Mouse (Mus musculus) MEL (cell line): Measurements from ENCODE around the gene Mmp13. TPM values are rescaled to one million over a fixed set of nuclear protein-coding genes. Genes with fewer than 3 reads are reported as not detected.

Experiments
- DNase-seq: peaks from one replicate; pipeline ENCODE4 v3.0.0; 2011; ENCODE audit warnings: low read depth, low spot score
- H3K27ac ChIP-seq: 2 replicates; pipeline ENCODE4 v1.5.1; 2012; ENCODE audit warnings: low read depth, mild to moderate bottlenecking, control low read depth, low read length, moderate library complexity; ENCODE audit not compliant: control insufficient read depth
- H3K27me3 ChIP-seq, 2 experiments: fragments of 150-350 bp in 1 of 2; sonication (generic) in 1 of 2; 2 replicates each; pipeline ENCODE4 v1.6.1; 2012; ENCODE audit warnings: low read length in 2 of 2, mild to moderate bottlenecking in 2 of 2, improper control_type of control experiment in 1 of 2, moderate library complexity in 1 of 2; ENCODE audit not compliant: insufficient read depth in 2 of 2, control insufficient read depth in 1 of 2
- H3K36me3 ChIP-seq, 2 experiments: 2 replicates each; pipeline ENCODE4 v1.6.1; 2012 to 2014; ENCODE audit warnings: low read length in 2 of 2, improper control_type of control experiment in 1 of 2, inconsistent platforms in 1 of 2, mild to moderate bottlenecking in 1 of 2; ENCODE audit not compliant: insufficient read depth in 2 of 2, control insufficient read depth in 1 of 2
- H3K4me1 ChIP-seq, 2 experiments: fragments of 150-350 bp in 1 of 2; sonication (generic) in 1 of 2; 2 replicates each; pipeline ENCODE4 v1.6.1; 2012; ENCODE audit warnings: low read length in 2 of 2, improper control_type of control experiment in 1 of 2, mild to moderate bottlenecking in 1 of 2; ENCODE audit not compliant: insufficient read depth in 2 of 2, control insufficient read depth in 1 of 2
- H3K4me3 ChIP-seq, 2 experiments: fragments of 150-350 bp in 1 of 2; sonication (generic) in 1 of 2; 2 replicates each; pipeline ENCODE4 v1.5.1; 2012; ENCODE audit warnings: low read depth in 2 of 2, low read length in 2 of 2, mild to moderate bottlenecking in 2 of 2, moderate library complexity in 2 of 2, control low read depth in 1 of 2, improper control_type of control experiment in 1 of 2; ENCODE audit not compliant: control insufficient read depth in 1 of 2, insufficient read depth in 1 of 2
- H3K79me2 ChIP-seq: 2 replicates; pipeline ENCODE4 v1.6.1; 2012; ENCODE audit warnings: mild to moderate bottlenecking, low read length, moderate library complexity; ENCODE audit not compliant: control insufficient read depth, poor library complexity, insufficient read depth
- H3K9ac ChIP-seq: 2 replicates; pipeline ENCODE4 v1.6.1; 2012; ENCODE audit warnings: low read depth, mild to moderate bottlenecking, control low read depth, low read length, moderate library complexity; ENCODE audit not compliant: control insufficient read depth, poor library complexity, severe bottlenecking
- H3K9me3 ChIP-seq: fragments of 150-350 bp; sonication (generic); replicated peaks from 2 replicates; pipeline ENCODE4 v1.6.1; 2012; ENCODE audit warnings: mild to moderate bottlenecking, low read length, improper control_type of control experiment, moderate library complexity; ENCODE audit not compliant: insufficient read depth
- CHD1 ChIP-seq: IDR thresholded peaks from 2 replicates; pipeline ENCODE4 v1.6.1; 2012; ENCODE audit warnings: low read depth, mild to moderate bottlenecking, inconsistent platforms, low read length, improper control_type of control experiment
- CHD2 ChIP-seq: IDR thresholded peaks from 2 replicates; pipeline ENCODE4 v1.6.1; 2011; ENCODE audit warnings: low read length, improper control_type of control experiment
- CTCF ChIP-seq, 3 experiments: IDR thresholded peaks in 2 of 3; conservative IDR thresholded peaks in 1 of 3; 2 replicates each; pipeline ENCODE4 v1.5.1; 2011 to 2012; ENCODE audit warnings: low read length in 3 of 3, low read depth in 2 of 3, mild to moderate bottlenecking in 2 of 3, improper control_type of control experiment in 1 of 3, inconsistent platforms in 1 of 3, mixed read lengths in 1 of 3, moderate library complexity in 1 of 3; ENCODE audit not compliant: control insufficient read depth in 1 of 3, insufficient read depth in 1 of 3, poor library complexity in 1 of 3, severe bottlenecking in 1 of 3
- ETS1 ChIP-seq: IDR thresholded peaks from 2 replicates; pipeline ENCODE4 v1.6.1; 2012; ENCODE audit warnings: low read depth, mild to moderate bottlenecking, inconsistent platforms, low read length, improper control_type of control experiment, moderate library complexity
- HCFC1 ChIP-seq: IDR thresholded peaks from 2 replicates; pipeline ENCODE4 v1.6.1; 2012; ENCODE audit warnings: low read depth, mild to moderate bottlenecking, inconsistent platforms, low read length, improper control_type of control experiment, moderate library complexity
- JUND ChIP-seq: IDR thresholded peaks from 2 replicates; pipeline ENCODE4 v1.6.1; 2011; ENCODE audit warnings: low read depth, mild to moderate bottlenecking, improper control_type of control experiment, low read length
- MYB ChIP-seq: IDR thresholded peaks from 2 replicates; pipeline ENCODE4 v1.6.1; 2011; ENCODE audit warnings: mild to moderate bottlenecking, low read depth, low read length, improper control_type of control experiment
- NELFE ChIP-seq: IDR thresholded peaks from 2 replicates; pipeline ENCODE4 v1.6.1; 2011; ENCODE audit warnings: low read depth, low read length, improper control_type of control experiment
- POLR2AphosphoS2 ChIP-seq: IDR thresholded peaks from 2 replicates; pipeline ENCODE4 v1.6.1; 2011; ENCODE audit warnings: low read length, improper control_type of control experiment
- POLR2AphosphoS5 ChIP-seq: IDR thresholded peaks from 2 replicates; pipeline ENCODE4 v1.6.1; 2012; ENCODE audit warnings: low read depth, borderline replicate concordance, mild to moderate bottlenecking, inconsistent platforms, low read length, moderate library complexity, mixed read lengths
- RCOR1 ChIP-seq: IDR thresholded peaks from 2 replicates; pipeline ENCODE4 v1.6.1; 2012; ENCODE audit warnings: low read depth, mild to moderate bottlenecking, inconsistent platforms, low read length, improper control_type of control experiment
- SIN3A ChIP-seq: IDR thresholded peaks from 2 replicates; pipeline ENCODE4 v1.6.1; 2012; ENCODE audit warnings: low read length, improper control_type of control experiment, inconsistent platforms
- TAL1 ChIP-seq: IDR thresholded peaks from 2 replicates; pipeline ENCODE4 v1.6.1; 2012; ENCODE audit warnings: mild to moderate bottlenecking, inconsistent platforms, low read length, moderate library complexity, mixed read lengths
- TBP ChIP-seq: IDR thresholded peaks from 2 replicates; pipeline ENCODE4 v1.8.0; 2011; ENCODE audit warnings: low read depth, low read length, improper control_type of control experiment
- UBTF ChIP-seq: IDR thresholded peaks from 2 replicates; pipeline ENCODE4 v1.6.1; 2012; ENCODE audit warnings: low read depth, mild to moderate bottlenecking, inconsistent platforms, low read length, improper control_type of control experiment, moderate library complexity, borderline replicate concordance; ENCODE audit not compliant: insufficient read depth
- ZC3H11A ChIP-seq: IDR thresholded peaks from 2 replicates; pipeline ENCODE4 v1.6.1; 2012; ENCODE audit warnings: low read depth, mild to moderate bottlenecking, inconsistent platforms, low read length, improper control_type of control experiment
- ZKSCAN1 ChIP-seq: IDR thresholded peaks from 2 replicates; pipeline ENCODE4 v1.6.1; 2012; ENCODE audit warnings: low read depth, mild to moderate bottlenecking, inconsistent platforms, low read length, improper control_type of control experiment, moderate library complexity
- ZMIZ1 ChIP-seq: IDR thresholded peaks from 2 replicates; pipeline ENCODE4 v1.6.1; 2012; ENCODE audit warnings: low read depth, mild to moderate bottlenecking, inconsistent platforms, low read length, improper control_type of control experiment, moderate library complexity
- ZNF384 ChIP-seq: IDR thresholded peaks from 2 replicates; pipeline ENCODE4 v1.6.1; 2012; ENCODE audit warnings: low read depth, mild to moderate bottlenecking, inconsistent platforms, low read length, improper control_type of control experiment
- polyA plus RNA-seq, 2 experiments: library from polyadenylated mRNA; stranded (reverse) in 1 of 2; unstranded in 1 of 2; fragments of >175 nt in 1 of 2; fragments of >200 nt in 1 of 2; gene quantifications; 2 replicates each; pipeline versions ENCODE4 v1.2.1 to v1.2.4; 2012; ENCODE audit warnings: low replicate concordance in 2 of 2, low read depth in 1 of 2; ENCODE audit not compliant: insufficient read length in 2 of 2, insufficient read depth in 1 of 2, missing spikeins in 1 of 2
- total RNA-seq: library from RNA; depleted of rRNA; stranded (reverse); fragments of 300-350 nt; gene quantifications from 2 replicates; pipeline ENCODE4 v1.2.3, GENCODE M21; 2012

Gene Mmp13
- total and polyA plus RNA-seq, 3 experiments, result not detected

- H3K4me1 ChIP-seq, result no peaks in the 10 kb centered on the region
Observed at GRCm38 (mm10) chr9:7261667-7262066, 10.6 kb upstream of the Mmp13 start.

DNA sequence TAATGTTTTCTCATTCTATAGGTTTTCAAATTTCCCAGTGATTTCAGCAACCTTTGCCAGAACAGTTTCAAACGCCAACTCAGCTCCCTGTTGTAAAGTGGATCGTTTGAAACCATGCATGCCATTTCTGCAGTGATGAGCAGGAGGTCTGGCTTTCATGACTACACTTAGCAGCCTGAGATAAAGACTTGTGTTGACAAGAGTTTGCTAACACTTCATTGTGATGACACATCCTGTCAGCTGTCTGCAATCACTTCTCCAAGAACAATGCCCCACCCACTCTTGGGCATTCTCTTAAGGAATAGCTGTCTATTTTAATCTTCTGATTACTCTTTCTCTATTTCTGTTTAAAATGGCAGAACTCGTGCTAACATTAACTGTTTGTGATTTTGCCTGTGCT lies 2.2 kb upstream of the Mmp13 start:
- Histone ChIP-seq H3K36me3 (no peaks in the 10 kb centered on the region), H3K27me3 (peaks cover 1 to 2% of the 10 kb centered on the region in 2 experiments; a peak in 1 of 4 replicates), H3K27ac (no peak overlapping the region), H3K9ac (no peak overlapping the region), H3K9me3 (no peaks in the 10 kb centered on the region), H3K4me1 (no peaks in the 10 kb centered on the region), H3K4me3 (no peak overlapping the region), H3K79me2 (no peaks in the 10 kb centered on the region)
- TF ChIP-seq ETS1 (peak; percentile 49; the same call in 1 of the 2 replicates), TBP (no peak), CHD2 (no peak), TAL1 (no peak)
- peak; percentile 21 for DNase-seq

More at GRCm38 (mm10) chr9:7261667-7262066, 10.6 kb upstream of the Mmp13 start:
- Histone ChIP-seq H3K27ac (no peak overlapping the region), H3K36me3 (no peaks in the 10 kb centered on the region), H3K9ac (no peak overlapping the region), H3K4me3 (no peak overlapping the region), H3K9me3 (no peaks in the 10 kb centered on the region), H3K27me3 (peaks cover 4 to 8% of the 10 kb centered on the region in 2 experiments)
- no peak for DNase-seq
- no peak for TF ChIP-seq ETS1
- no peak for TF ChIP-seq RCOR1
- TF ChIP-seq HCFC1, result no peak
- no peak for TF ChIP-seq TAL1
- no peak for TF ChIP-seq ZNF384
- TF ChIP-seq CTCF (IDR thresholded peaks at IDR 0.05 in 2 of 3, conservative IDR thresholded peaks at IDR 0.05 in 1 of 3; ENCODE audit: control insufficient read depth in 1 of 3, insufficient read depth in 1 of 3, low read depth in 2 of 3, low read length in 3 of 3, poor library complexity in 1 of 3, severe bottlenecking in 1 of 3), result no peak
- no peak for TF ChIP-seq ZC3H11A
- no peak for TF ChIP-seq NELFE
- no peak for TF ChIP-seq UBTF
- TF ChIP-seq POLR2AphosphoS5, result no peak
- TF ChIP-seq JUND, result no peak
- TF ChIP-seq SIN3A, result no peak
- no peak for TF ChIP-seq CHD1
- TF ChIP-seq ZMIZ1, result no peak
- no peak for TF ChIP-seq ZKSCAN1
- no peak for TF ChIP-seq MYB
- TF ChIP-seq POLR2AphosphoS2, result no peak
- TF ChIP-seq CHD2, result no peak
- no peak for TF ChIP-seq TBP
- TF ChIP-seq, all 39 proteins: peak for 0
- no peaks in the 10 kb centered on the region for H3K79me2 ChIP-seq
